Mouse (Mus musculus) erythroblast, adult 5-6 weeks (primary cell): Measurements from ENCODE around the gene Cask. TPM values are rescaled to one million over a fixed set of nuclear protein-coding genes. Genes with fewer than 3 reads are reported as not detected.

ENCODE experiments used
- ATAC-seq: replicated peaks from 2 replicates; pipeline ENCODE4 v1.8.0; 2016; ENCODE audit warnings: moderate number of reproducible peaks, mild to moderate bottlenecking, moderate TSS enrichment, inconsistent platforms; ENCODE audit not compliant: poor library complexity, low FRiP score, severe bottlenecking
- total RNA-seq, 2 experiments: library from RNA; stranded (forward) in 1 of 2; stranded (reverse) in 1 of 2; fragments of 150-400 nt in 1 of 2; fragments of 200-764, 138-1000 nt in 1 of 2; gene quantifications; 2 replicates each; pipeline versions ENCODE4 v1.2.3 to v1.2.4; 2015 to 2017; ENCODE audit warnings: low replicate concordance in 2 of 2

Gene Cask
- total RNA-seq, 2 experiments from 2014 or later, result 4.1 to 25.0 TPM

DNA sequence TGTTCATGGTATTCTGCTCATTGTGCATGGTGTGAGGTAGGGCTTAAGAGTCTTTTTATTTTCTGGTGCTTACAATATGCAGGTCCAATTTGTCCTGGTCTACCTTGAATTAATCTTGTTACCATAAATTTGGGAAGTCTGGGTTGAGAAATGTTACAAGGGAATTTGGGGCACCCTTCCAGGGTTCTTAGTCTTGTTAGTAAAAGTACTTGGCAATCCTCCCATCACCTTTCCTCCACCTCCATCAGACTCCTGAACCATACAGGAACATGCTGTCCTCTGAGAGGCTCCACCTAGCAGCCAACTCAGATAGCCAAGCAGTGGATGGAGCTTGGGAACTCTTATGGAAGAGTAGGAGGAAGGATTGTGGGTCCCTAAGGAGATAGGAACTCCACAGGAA, 371.6 kb downstream of the Cask start:
- no peak for ATAC-seq

DNA sequence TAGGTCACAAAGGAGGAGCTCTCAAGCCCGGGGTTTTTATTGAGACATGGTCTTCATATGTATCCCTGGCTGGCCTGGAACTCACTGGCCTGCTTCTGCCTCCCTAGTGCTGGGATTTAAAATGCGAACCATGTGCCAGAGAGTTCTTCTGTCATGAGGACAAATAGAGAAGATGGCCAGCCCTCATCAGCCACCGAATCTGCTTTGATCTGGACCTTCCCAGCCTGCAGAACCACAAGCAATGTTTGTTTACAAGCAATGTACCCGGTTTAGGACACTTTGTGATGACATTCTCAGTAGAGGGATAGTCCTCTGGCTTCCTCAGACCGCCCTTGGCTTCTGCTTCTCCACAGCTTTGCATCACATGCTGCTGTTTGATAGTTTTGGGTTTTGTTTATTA, 372.9 kb downstream of the Cask start:
- no peak for ATAC-seq

DNA sequence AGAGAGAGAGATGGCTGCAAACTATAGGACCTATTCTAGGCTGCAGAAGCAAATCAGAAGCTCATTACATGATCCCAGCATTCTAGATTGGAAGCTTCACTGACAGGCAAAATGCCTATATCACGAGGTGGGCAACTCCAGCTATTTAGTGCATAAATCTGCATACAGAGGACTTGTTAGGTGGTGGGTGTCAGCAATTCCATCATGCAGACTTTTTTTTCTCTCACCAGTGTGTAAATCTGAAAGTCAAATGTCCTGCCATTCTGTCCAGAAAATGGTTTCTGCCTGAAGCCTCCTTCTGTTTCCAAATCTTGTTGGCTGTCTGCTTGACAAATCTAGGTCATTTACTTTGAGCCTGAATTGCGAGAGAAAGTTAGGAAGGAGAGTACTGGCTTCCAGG, 373.6 kb downstream of the Cask start:
- no peak for ATAC-seq

DNA sequence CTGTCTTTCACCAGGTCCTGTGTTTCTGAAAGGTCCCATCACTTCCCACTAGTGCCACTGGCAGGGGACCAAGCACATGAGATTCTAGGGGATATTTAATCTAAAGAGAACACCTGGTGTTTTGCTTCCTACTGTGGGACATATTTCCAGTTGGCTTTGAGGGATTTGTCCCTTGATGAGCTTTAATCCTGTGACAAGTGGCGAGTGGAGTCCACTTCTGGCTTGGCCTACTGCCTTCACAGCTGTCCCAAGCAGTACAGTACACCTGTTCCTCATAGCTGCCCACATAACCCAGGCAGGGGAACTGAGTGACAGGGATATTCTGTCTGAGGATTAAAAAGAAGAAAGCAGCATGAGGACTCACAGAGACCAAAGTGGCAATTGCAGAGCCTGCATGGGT, 375.8 kb downstream of the Cask start:
- ATAC-seq, result no peak

DNA sequence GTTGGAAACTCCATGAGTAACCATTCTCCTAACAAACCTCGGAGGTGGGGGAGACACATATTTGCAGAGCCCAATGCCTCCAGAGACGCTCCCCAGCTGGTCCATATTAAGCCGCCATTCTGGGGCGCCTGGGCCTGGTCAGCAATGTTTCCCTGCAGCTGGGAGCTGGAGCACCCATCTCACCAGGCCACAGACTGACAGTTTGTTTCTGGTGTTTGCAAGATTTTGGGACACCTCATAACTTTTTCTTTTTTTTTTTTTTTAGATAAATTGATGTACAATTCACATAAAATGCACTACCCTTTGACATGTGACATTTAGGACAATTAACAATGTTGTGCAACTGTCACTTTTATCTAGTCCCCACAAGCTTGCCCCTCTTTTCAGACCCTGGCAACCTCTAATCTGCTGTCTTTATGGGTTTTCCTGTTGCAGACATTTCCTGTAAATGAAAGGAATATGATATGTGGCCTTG, 378.4 kb downstream of the Cask start:
- ATAC-seq, result no peak

DNA sequence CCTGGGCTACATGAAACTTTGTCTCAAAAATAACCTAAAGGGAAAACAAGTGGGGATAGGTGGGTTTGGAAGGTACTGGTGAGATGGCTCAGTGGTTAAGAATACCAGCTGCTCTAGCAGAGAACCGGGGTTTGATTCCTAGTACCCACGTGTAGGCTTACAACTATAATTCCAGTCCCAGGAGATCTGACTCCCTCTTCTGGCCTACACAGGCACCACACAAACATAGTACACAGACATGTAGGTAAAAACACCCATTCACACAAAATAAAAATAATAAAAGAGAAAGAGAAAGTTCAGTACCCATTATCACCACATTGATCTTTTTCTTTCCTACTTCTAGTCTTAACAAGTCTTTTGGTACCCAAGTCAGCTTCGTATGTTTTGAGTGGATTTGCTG, 379.2 kb downstream of the Cask start:
- ATAC-seq, result no peak

DNA sequence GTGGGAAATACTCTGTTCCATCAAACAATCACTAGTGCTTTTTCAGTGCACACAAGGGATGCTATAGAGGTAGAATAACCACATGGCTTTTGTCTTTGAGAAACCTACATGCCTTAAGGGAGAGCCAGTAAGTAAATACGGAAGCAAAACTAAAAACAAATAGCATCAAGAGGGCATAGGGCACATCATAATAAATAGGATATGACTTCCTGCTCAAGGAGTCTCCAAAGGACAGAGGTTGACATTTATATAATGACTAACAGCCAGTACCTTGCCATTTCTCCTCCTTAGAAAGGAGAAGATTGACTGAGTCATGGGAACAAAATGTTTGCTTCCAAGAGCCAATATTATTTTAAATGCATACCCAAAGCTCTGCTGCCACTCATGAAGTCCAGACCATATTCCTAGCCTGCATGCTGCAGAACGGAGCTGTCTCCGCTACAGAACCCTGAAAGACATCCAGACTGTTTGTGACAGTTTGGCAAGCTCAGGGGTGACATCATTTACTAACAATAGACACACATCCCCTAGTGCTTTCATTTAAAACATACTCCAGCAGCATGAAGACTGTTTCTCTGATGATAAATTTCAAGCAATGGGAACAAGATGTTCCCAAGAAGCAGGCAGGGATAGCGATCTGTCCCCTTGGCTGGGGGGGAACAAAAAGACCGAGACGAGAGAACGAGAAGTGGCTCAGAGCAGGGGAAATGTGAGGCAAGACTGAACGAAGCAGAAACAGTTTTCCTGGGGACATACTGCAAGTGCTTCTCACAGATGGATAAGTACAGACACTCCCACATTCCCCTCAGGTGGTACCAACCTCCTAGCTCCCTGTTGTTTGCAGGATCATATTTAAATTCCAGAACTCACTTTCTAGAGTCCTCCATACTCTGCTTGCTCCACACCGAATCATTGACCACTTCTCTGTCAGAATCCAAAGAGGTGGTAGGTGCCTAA, 381.7 kb downstream of the Cask start:
- no peak for ATAC-seq

DNA sequence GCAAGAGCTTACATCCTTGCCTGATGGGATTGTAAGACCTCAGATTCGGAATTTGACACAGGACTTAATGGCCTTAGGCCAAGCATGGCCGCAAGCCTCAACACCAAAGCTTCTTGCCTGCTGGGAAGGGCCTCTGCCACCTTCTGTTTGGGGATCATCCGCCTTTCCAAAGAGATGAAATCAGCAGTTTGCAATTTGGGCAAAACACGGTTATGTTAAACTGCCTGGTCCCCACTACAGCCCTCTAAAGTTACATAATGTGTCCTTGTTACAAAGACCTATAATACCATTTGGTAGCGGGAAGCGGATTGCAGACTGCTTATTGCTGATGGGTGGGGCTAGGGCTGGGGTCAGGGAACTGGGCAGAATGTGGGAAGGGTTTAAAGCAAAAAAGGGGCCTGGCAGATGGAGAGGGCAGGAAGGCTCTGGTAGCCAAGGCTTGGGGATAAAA, 384.0 kb downstream of the Cask start:
- no peak for ATAC-seq

Other genes starting within 250 kb of the Cask start
- gene Gpr34, start 219.3 kb downstream of the Cask start, total RNA-seq (2015; ENCODE audit: low replicate concordance), result 3.8 TPM in 1 of 2 replicates, not detected in the other
- 2.6 and 5.3 TPM in 2 replicates for gene Gpr34, start 219.3 kb downstream of the Cask start, total RNA-seq (2017; ENCODE audit: low replicate concordance)
- 1.0 TPM in 1 of 2 replicates, not detected in the other for gene Gpr82, start 190.0 kb downstream of the Cask start, total RNA-seq (2015; ENCODE audit: low replicate concordance)
- gene Gpr82, start 190.0 kb downstream of the Cask start, total RNA-seq (2017; ENCODE audit: low replicate concordance), result not detected in 2 replicates